Mouse (Mus musculus): ENCODE data around the gene Hhipl1. TPM values are rescaled to one million over a fixed set of nuclear protein-coding genes. Genes with fewer than 3 reads are reported as not detected.

Hhipl1 gene
- polyA plus RNA-seq, 1 experiment from 2014 or later, result 0.82 TPM

DNA sequence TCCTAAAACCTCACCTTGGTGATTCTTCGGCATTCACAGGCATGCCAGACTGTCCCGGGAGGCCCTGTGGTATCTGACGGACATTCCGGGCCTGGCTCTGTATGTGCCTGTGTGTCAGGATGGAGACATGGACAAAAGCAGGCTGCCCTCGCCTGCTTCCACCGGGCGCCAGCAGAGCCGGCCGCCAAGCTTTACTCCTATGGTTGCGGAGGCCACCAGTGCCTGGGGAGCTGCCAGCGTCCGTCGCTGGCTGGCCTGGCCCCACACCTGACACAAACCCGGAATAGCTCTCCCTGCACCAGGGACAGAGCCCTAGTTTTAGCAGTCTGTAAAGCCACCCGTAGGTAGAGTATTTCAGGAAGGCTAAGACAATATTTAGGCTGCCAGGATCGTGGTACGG lies 66.2 kb downstream of the Hhipl1 start:
- ATAC-seq (ENCODE audit: insufficient read depth) (no peak), DNase-seq (no peak)
- no peak overlapping the region for H3K9ac ChIP-seq
- WGBS, result 80% methylated on average over 17 of the region's 17 CpGs
- H3K36me3 ChIP-seq (ENCODE audit: insufficient read depth), result no peaks in the 10 kb centered on the region
- no peaks in the 10 kb centered on the region for H3K27me3 ChIP-seq (ENCODE audit: insufficient read depth, low read length)
- TF ChIP-seq CTCF (IDR thresholded peaks at IDR 0.05; ENCODE audit: low read depth), result no peak
- no peaks in the 10 kb centered on the region for H3K9me3 ChIP-seq (ENCODE audit: low read depth, low read length)
- H3K4me2 ChIP-seq, result no peak overlapping the region
- peaks cover 22% of the 10 kb centered on the region for H3K4me1 ChIP-seq (ENCODE audit: insufficient read depth)
- no peak overlapping the region for H3K4me3 ChIP-seq (ENCODE audit: low read depth, low read length)
- 0 out of 2 replicates have a peak overlapping the region, but pooled peaks have one; percentile 90 for H3K27ac ChIP-seq (ENCODE audit: low read depth)

- ATAC-seq (ENCODE audit: insufficient read depth), result no peak
- H3K4me2 ChIP-seq, result no peak overlapping the region
- no peaks in the 10 kb centered on the region for H3K36me3 ChIP-seq (ENCODE audit: insufficient read depth)
- H3K4me3 ChIP-seq (ENCODE audit: low read depth, low read length), result no peak overlapping the region
- H3K27ac ChIP-seq (ENCODE audit: low read depth), result no peak overlapping the region
- peaks cover 22% of the 10 kb centered on the region for H3K4me1 ChIP-seq (ENCODE audit: insufficient read depth)
- DNase-seq, result no peak
- 73% methylated on average over 9 of the region's 9 CpGs for WGBS
- H3K9ac ChIP-seq, result no peak overlapping the region
- H3K27me3 ChIP-seq (ENCODE audit: insufficient read depth, low read length), result no peaks in the 10 kb centered on the region
- no peaks in the 10 kb centered on the region for H3K9me3 ChIP-seq (ENCODE audit: low read depth, low read length)
- no peak for TF ChIP-seq CTCF (IDR thresholded peaks at IDR 0.05; ENCODE audit: low read depth)
These were observed 67.5 kb downstream of the Hhipl1 start for GRCm38 (mm10) chr12:108373611-108374010.

DNA sequence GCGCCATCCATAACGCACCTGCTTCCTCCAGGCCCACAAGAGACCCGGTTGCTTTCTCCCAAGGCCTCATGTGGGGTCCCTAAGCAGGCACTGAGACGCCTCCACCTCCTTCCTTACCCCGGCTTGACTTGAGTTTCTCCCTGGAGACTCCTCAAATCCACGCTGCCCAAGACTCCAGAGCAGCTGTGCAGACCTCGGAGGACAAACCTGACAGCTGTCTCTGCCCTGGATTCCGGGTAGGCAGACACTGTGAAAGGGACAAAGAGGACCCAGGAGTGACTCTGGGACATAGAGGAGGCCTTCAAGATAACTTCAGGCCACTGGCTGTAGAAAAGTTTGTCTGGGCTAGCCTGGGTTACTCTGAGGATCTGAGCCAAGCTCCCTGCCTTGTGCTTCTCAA lies 68.6 kb downstream of the Hhipl1 start:
- no peak for DNase-seq
- no peaks in the 10 kb centered on the region for H3K36me3 ChIP-seq (ENCODE audit: insufficient read depth)
- H3K4me1 ChIP-seq (ENCODE audit: insufficient read depth), result peaks cover 18% of the 10 kb centered on the region
- H3K27ac ChIP-seq (ENCODE audit: low read depth), result no peak overlapping the region
- no peaks in the 10 kb centered on the region for H3K27me3 ChIP-seq (ENCODE audit: insufficient read depth, low read length)
- no peak for TF ChIP-seq CTCF (IDR thresholded peaks at IDR 0.05; ENCODE audit: low read depth)
- no peak for ATAC-seq (ENCODE audit: insufficient read depth)
- WGBS, result 86% methylated on average over 8 of the region's 8 CpGs
- H3K9ac ChIP-seq, result no peak overlapping the region
- no peak overlapping the region for H3K4me2 ChIP-seq
- H3K9me3 ChIP-seq (ENCODE audit: low read depth, low read length), result no peaks in the 10 kb centered on the region
- no peak overlapping the region for H3K4me3 ChIP-seq (ENCODE audit: low read depth, low read length)

- Histone ChIP-seq H3K9ac (no peak overlapping the region), H3K27ac (ENCODE audit: low read depth) (no peak overlapping the region), H3K4me3 (ENCODE audit: low read depth, low read length) (no peak overlapping the region), H3K4me2 (no peak overlapping the region), H3K36me3 (ENCODE audit: insufficient read depth) (no peaks in the 10 kb centered on the region), H3K27me3 (ENCODE audit: insufficient read depth, low read length) (no peaks in the 10 kb centered on the region), H3K4me1 (ENCODE audit: insufficient read depth) (no peaks in the 10 kb centered on the region), H3K9me3 (ENCODE audit: low read depth, low read length) (no peaks in the 10 kb centered on the region)
- ATAC-seq (ENCODE audit: insufficient read depth), result no peak
- no peak for DNase-seq
- TF ChIP-seq CTCF (IDR thresholded peaks at IDR 0.05; ENCODE audit: low read depth), result no peak
- WGBS, result 82% methylated on average over 13 of the region's 13 CpGs
These were observed 72.5 kb downstream of the Hhipl1 start for GRCm38 (mm10) chr12:108378379-108379133.

Other genes starting within 250 kb of the Hhipl1 start
- gene Setd3, start 127.0 kb upstream of the Hhipl1 start, polyA plus RNA-seq (2014; fragmentation: Nextera tagmentation; extraction: Ambion mirVana), result 68.8 and 69.6 TPM in 2 replicates
- 4.9 and 5.3 TPM in 2 replicates for gene Ccnk, start 126.7 kb upstream of the Hhipl1 start, polyA plus RNA-seq (2014; fragmentation: Nextera tagmentation; extraction: Ambion mirVana)
- gene Ccdc85c, start 30.8 kb upstream of the Hhipl1 start, polyA plus RNA-seq (2014; fragmentation: Nextera tagmentation; extraction: Ambion mirVana), result 8.3 and 8.6 TPM in 2 replicates
- 3.9 and 4.4 TPM in 2 replicates for gene Cyp46a1, start 28.1 kb downstream of the Hhipl1 start, polyA plus RNA-seq (2014; fragmentation: Nextera tagmentation; extraction: Ambion mirVana)
- 105 and 109 TPM in 2 replicates for gene Eml1, start 64.7 kb downstream of the Hhipl1 start, polyA plus RNA-seq (2014; fragmentation: Nextera tagmentation; extraction: Ambion mirVana)
- 79.2 and 88.7 TPM in 2 replicates for gene Evl, start 248.4 kb downstream of the Hhipl1 start, polyA plus RNA-seq (2014; fragmentation: Nextera tagmentation; extraction: Ambion mirVana)

Data from lung, embryonic 14.5 days (tissue).